Mouse (Mus musculus) C2C12 (cell line): ENCODE measurements around the gene Chchd3.

Source experiments
- CEBPB ChIP-seq: IDR thresholded peaks from one replicate; pipeline ENCODE4 v1.6.1; 2011; ENCODE audit warnings: low read depth, mild to moderate bottlenecking, control low read depth, moderate library complexity
- CTCF ChIP-seq: IDR thresholded peaks from one replicate; pipeline ENCODE4 v1.5.1; 2011; ENCODE audit not compliant: control insufficient read depth, insufficient read depth, insufficient read length
- FOSL1 ChIP-seq: IDR thresholded peaks from one replicate; pipeline ENCODE4 v1.8.0; 2011; ENCODE audit warnings: mild to moderate bottlenecking, low read length; ENCODE audit not compliant: poor library complexity, insufficient read depth, severe bottlenecking
- MAX ChIP-seq: IDR thresholded peaks from one replicate; pipeline ENCODE4 v1.6.1; 2011; ENCODE audit warnings: mild to moderate bottlenecking, control low read depth
- MYOD1 ChIP-seq: IDR thresholded peaks from one replicate; pipeline ENCODE4 v1.6.1; 2011; ENCODE audit warnings: low read depth; ENCODE audit not compliant: control insufficient read depth, insufficient read length
- USF1 ChIP-seq: IDR thresholded peaks from one replicate; pipeline ENCODE4 v1.6.1; 2011; ENCODE audit warnings: low read depth, mild to moderate bottlenecking, control low read depth, moderate library complexity

DNA sequence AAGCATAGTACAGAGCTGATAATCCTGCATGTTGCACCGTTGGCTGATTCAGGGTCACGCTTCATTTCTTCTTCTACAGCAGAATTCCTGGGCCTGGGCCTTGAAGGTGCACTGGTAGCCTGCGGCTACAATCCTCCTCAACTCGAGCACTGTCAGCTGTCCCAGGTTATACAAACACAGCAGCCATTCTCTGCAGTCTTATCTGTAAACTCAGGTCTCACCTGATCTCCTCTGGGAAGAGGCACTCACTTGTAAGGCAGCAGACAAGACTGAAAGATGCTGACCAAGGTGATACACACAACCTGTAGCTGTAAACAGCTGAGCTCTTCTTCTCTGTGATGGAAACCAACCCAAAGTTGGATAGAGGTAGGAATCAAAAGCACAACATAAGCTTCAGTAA lies 5.1 kb downstream of the Chchd3 start:
- no peak for TF ChIP-seq CTCF
- no peak for TF ChIP-seq FOSL1
- no peak for TF ChIP-seq MAX
- TF ChIP-seq USF1 = no peak
- no peak for TF ChIP-seq MYOD1
- TF ChIP-seq CEBPB = no peak
